Mouse (Mus musculus) CH12.LX (cell line): ENCODE measurements around the gene Fxyd3. TPM values are rescaled to one million over a fixed set of nuclear protein-coding genes. Genes with fewer than 3 reads are reported as not detected.
A peak's percentile ranks its signal among the peaks of the same experiment; 100 is the strongest.

Experiments used
- DNase-seq: peaks from one replicate; pipeline ENCODE4 v3.0.0-alpha.2; 2013; ENCODE audit errors: extremely low read depth
- H3K27ac ChIP-seq: 2 replicates; pipeline ENCODE4 v1.5.1; 2012; ENCODE audit warnings: low read depth, mild to moderate bottlenecking, control low read depth, moderate library complexity; ENCODE audit not compliant: insufficient read depth
- H3K27me3 ChIP-seq: replicated peaks from 2 replicates; pipeline ENCODE3; 2012; ENCODE audit warnings: inconsistent platforms
- H3K36me3 ChIP-seq, 2 experiments: replicated peaks in 1 of 2; 2 replicates each; pipeline versions ENCODE3 to v1.6.1; 2012; ENCODE audit warnings: inconsistent platforms in 1 of 2, low read length in 1 of 2, mild to moderate bottlenecking in 1 of 2, mixed read lengths in 1 of 2, moderate library complexity in 1 of 2; ENCODE audit not compliant: control insufficient read depth in 1 of 2, insufficient read depth in 1 of 2
- H3K4me1 ChIP-seq, 2 experiments: 2 replicates each; pipeline ENCODE4 v1.6.1; 2012; ENCODE audit warnings: inconsistent platforms in 1 of 2, moderate library complexity in 1 of 2; ENCODE audit not compliant: insufficient read depth in 2 of 2, control insufficient read depth in 1 of 2
- H3K4me2 ChIP-seq: 2 replicates; pipeline ENCODE4 v1.6.1; 2012; ENCODE audit warnings: low read depth, mild to moderate bottlenecking, control low read depth; ENCODE audit not compliant: poor library complexity, insufficient read depth, severe bottlenecking
- H3K4me3 ChIP-seq, 3 experiments: fragments of 150-350 bp in 1 of 3; sonication (generic) in 1 of 3; replicated peaks in 1 of 3; 2 replicates each; pipeline versions ENCODE3 to v1.5.1; 2011 to 2012; ENCODE audit warnings: low read depth in 2 of 3, low read length in 2 of 3, mild to moderate bottlenecking in 2 of 3, moderate library complexity in 2 of 3, control low read depth in 1 of 3, improper control_type of control experiment in 1 of 3, inconsistent platforms in 1 of 3, mixed read lengths in 1 of 3; ENCODE audit not compliant: poor library complexity in 1 of 3
- H3K79me2 ChIP-seq: replicated peaks from 2 replicates; pipeline ENCODE4 v1.6.1; 2012; ENCODE audit warnings: mild to moderate bottlenecking, moderate library complexity; ENCODE audit not compliant: control insufficient read depth, poor library complexity, insufficient read depth, severe bottlenecking; ENCODE audit errors: extremely low read depth
- H3K9ac ChIP-seq: 2 replicates; pipeline ENCODE4 v1.6.1; 2012; ENCODE audit warnings: low read depth, mild to moderate bottlenecking, control low read depth, moderate library complexity; ENCODE audit not compliant: insufficient read depth
- H3K9me3 ChIP-seq: replicated peaks from 2 replicates; pipeline ENCODE3; 2012; ENCODE audit warnings: low read length, inconsistent platforms, mixed read lengths
- CTCF ChIP-seq, 2 experiments: IDR thresholded peaks in 1 of 2; conservative IDR thresholded peaks in 1 of 2; 2 replicates each; pipeline ENCODE4 v1.5.1; 2011 to 2012; ENCODE audit warnings: low read depth in 2 of 2, low read length in 2 of 2, improper control_type of control experiment in 1 of 2, inconsistent platforms in 1 of 2, mild to moderate bottlenecking in 1 of 2, moderate library complexity in 1 of 2
- E2F4 ChIP-seq: IDR thresholded peaks from 2 replicates; pipeline ENCODE4 v1.6.1; 2011; ENCODE audit warnings: low read depth, low read length, improper control_type of control experiment; ENCODE audit not compliant: insufficient replicate concordance
- ELF1 ChIP-seq: IDR thresholded peaks from 2 replicates; pipeline ENCODE4 v1.6.1; 2014; ENCODE audit warnings: low read depth, mild to moderate bottlenecking, inconsistent platforms, low read length, improper control_type of control experiment
- GABPA ChIP-seq: IDR thresholded peaks from 2 replicates; pipeline ENCODE4 v1.6.1; 2012; ENCODE audit warnings: low read depth, low read length, improper control_type of control experiment, inconsistent platforms; ENCODE audit not compliant: insufficient replicate concordance
- JUND ChIP-seq: conservative IDR thresholded peaks from 2 replicates; pipeline ENCODE4 v1.6.1; 2011; ENCODE audit warnings: low read depth, low read length, improper control_type of control experiment
- MAX ChIP-seq: IDR thresholded peaks from 2 replicates; pipeline ENCODE4 v1.6.1; 2011; ENCODE audit warnings: low read length, improper control_type of control experiment
- NELFE ChIP-seq: IDR thresholded peaks from 2 replicates; pipeline ENCODE4 v1.6.1; 2011; ENCODE audit warnings: low read depth, low read length, improper control_type of control experiment
- POLR2A ChIP-seq: IDR thresholded peaks from 2 replicates; pipeline ENCODE4 v1.6.1; 2011; ENCODE audit warnings: low read depth, mild to moderate bottlenecking, improper control_type of control experiment, low read length
- POLR2AphosphoS2 ChIP-seq: IDR thresholded peaks from 2 replicates; pipeline ENCODE4 v1.6.1; 2011; ENCODE audit warnings: low read depth, low read length, improper control_type of control experiment
- RCOR1 ChIP-seq: conservative IDR thresholded peaks from 2 replicates; pipeline ENCODE4 v1.6.1; 2012; ENCODE audit warnings: low read depth, mild to moderate bottlenecking, inconsistent platforms, low read length, improper control_type of control experiment
- SIN3A ChIP-seq: IDR thresholded peaks from 2 replicates; pipeline ENCODE4 v1.6.1; 2012; ENCODE audit warnings: low read length, improper control_type of control experiment, inconsistent platforms
- SMC3 ChIP-seq: IDR thresholded peaks from 2 replicates; pipeline ENCODE4 v1.6.1; 2011; ENCODE audit warnings: low read depth, low read length, improper control_type of control experiment
- TBP ChIP-seq: conservative IDR thresholded peaks from 2 replicates; pipeline ENCODE4 v1.6.1; 2011; ENCODE audit warnings: low read depth, low read length, improper control_type of control experiment
- UBTF ChIP-seq: IDR thresholded peaks from 2 replicates; pipeline ENCODE4 v1.6.1; 2012; ENCODE audit warnings: low read depth, mild to moderate bottlenecking, inconsistent platforms, low read length, improper control_type of control experiment, moderate library complexity
- USF2 ChIP-seq: conservative IDR thresholded peaks from 2 replicates; pipeline ENCODE4 v1.6.1; 2011; ENCODE audit warnings: low read depth, low read length, improper control_type of control experiment
- ZNF384 ChIP-seq: IDR thresholded peaks from 2 replicates; pipeline ENCODE4 v1.6.1; 2012; ENCODE audit warnings: low read depth, low read length, improper control_type of control experiment, inconsistent platforms
- dilution Hi-C: fragments of 300-500 bp; cut with MboI; formaldehyde crosslinking; loops from 2 replicates; pipeline ENCODE4 v1.14.3; 2020; ENCODE audit warnings: low sequenced_read_pairs; ENCODE audit not compliant: extremely low pct_unique_long_range_greater_than_20kb, extremely low pct_ligation_motif_present
- in situ Hi-C: fragments of 300-500 bp; cut with MboI; formaldehyde crosslinking; loops from 3 replicates; pipeline ENCODE4 v1.14.3; 2019; ENCODE audit warnings: low sequenced_read_pairs, low pct_ligation_motif_present, low pct_unique_long_range_greater_than_20kb, mixed read lengths
- polyA plus RNA-seq: library from polyadenylated mRNA; unstranded; fragments of >175 nt; gene quantifications from 2 replicates; pipeline ENCODE4 v1.2.1, GENCODE M21; 2012; ENCODE audit warnings: low read depth; ENCODE audit not compliant: insufficient read length
- total RNA-seq, 2 experiments: library from RNA; depleted of rRNA; stranded (reverse); fragments of 300-350 nt in 1 of 2; fragments of >200 nt in 1 of 2; gene quantifications; 2 replicates each; pipeline ENCODE4 v1.2.3; 2012 to 2014

Fxyd3 gene
- total and polyA plus RNA-seq, 3 experiments, result not detected

DNA sequence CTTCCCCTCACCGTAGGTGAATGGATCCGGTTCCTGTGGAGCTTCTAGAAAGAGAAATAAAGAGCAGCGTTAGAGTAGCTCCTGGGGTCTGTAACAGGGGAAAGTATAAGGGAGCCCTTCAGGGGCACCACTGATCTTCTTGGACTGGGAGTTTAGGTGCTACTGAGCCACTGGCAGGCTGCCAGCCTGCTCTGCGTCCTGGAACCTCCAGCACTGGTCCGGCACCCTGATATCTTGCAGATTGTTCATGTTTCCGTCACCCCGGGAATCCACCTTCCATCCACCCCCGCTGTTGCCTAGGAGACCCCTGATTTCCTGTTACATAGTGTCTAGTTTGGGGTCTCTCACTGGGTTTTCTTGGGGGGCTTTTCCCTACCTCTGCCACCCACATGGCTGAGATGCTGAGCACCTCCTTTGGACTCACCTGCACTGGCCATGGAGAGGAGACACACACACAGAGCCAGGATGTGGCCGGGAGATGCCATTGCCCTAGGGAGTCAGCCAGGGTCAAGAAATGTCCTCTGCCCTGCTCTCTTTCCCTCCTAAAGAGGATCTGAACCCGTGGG lies 22.5 kb downstream of the Fxyd3 start:
- Histone ChIP-seq H3K27ac (no peak overlapping the region), H3K9me3 (no peaks in the 10 kb centered on the region), H3K4me2 (no peak overlapping the region), H3K9ac (no peak overlapping the region), H3K4me1 (peaks cover 13 to 25% of the 10 kb centered on the region in 2 experiments), H3K79me2 (no peaks in the 10 kb centered on the region), H3K36me3 (no peaks in the 10 kb centered on the region), H3K27me3 (peaks cover 74% of the 10 kb centered on the region), H3K4me3 (no peak overlapping the region)
- TF ChIP-seq USF2 (no peak), POLR2A (no peak), SIN3A (no peak), MAX (no peak), UBTF (no peak)
- dilution Hi-C loops, result no loop called here
- DNase-seq, result no peak
- in situ Hi-C loops, result no loop called here

DNA sequence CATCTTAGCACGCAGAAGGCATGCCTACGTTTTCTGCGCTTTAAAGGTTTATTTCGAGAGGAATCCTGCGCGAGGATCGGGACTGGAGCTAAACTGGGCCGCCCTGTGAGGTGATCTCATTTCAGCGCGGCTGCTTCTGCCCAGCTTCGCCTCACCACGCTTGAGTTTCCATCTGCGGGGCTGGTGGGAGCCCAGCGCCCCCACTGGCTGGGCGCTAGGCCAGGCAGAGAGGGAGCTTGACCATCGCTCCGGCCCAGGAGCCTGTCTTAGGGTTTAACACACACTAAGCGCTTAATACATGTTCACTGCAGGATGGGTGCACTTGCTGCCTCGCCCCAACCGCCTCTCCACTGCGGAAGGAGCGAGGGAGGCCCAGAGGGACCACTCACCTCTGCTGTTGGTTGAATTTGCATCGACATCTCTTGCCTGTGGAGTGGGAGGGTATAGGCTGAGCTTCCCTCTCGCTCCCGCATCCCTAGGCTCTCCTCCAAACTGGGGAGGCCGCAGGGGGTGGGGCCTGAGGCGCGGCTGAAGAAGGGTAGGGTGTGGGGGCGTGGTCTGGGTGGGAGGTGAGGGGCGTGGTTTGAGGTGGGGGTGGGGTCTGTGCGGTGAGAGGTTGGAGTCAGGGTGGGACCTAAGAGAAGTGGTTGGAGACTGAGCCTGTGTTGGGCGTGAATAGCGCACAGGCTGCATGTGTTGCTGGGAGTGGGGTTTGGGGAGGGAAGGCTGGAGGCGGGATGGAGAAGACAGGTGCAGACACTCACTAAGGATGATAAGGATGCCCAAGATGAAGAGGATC lies 23.7 kb downstream of the Fxyd3 start:
- no peak overlapping the region for H3K9ac ChIP-seq
- H3K4me1 ChIP-seq, result peaks cover 13 to 25% of the 10 kb centered on the region in 2 experiments
- no peak overlapping the region for H3K27ac ChIP-seq
- peak overlapping the region in 1 of 3 experiments; percentile 14 for H3K4me3 ChIP-seq
- H3K9me3 ChIP-seq, result no peaks in the 10 kb centered on the region
- peak; percentile 23 for DNase-seq
- no peaks in the 10 kb centered on the region for H3K79me2 ChIP-seq
- in situ Hi-C loops (no loop called here), dilution Hi-C loops (no loop called here)
- H3K36me3 ChIP-seq, result no peaks in the 10 kb centered on the region
- TF ChIP-seq SMC3 (no peak), CTCF (conservative IDR thresholded peaks at IDR 0.05 in 1 of 2, IDR thresholded peaks at IDR 0.05 in 1 of 2; ENCODE audit: low read depth in 2 of 2, low read length in 2 of 2) (peak in 1 of 2 experiments; percentile 42; a peak in 2 of 4 replicates), SIN3A (no peak), TBP (no peak)
- H3K4me2 ChIP-seq, result peak overlapping the region; percentile 31
- H3K27me3 ChIP-seq, result peaks cover 75% of the 10 kb centered on the region

DNA sequence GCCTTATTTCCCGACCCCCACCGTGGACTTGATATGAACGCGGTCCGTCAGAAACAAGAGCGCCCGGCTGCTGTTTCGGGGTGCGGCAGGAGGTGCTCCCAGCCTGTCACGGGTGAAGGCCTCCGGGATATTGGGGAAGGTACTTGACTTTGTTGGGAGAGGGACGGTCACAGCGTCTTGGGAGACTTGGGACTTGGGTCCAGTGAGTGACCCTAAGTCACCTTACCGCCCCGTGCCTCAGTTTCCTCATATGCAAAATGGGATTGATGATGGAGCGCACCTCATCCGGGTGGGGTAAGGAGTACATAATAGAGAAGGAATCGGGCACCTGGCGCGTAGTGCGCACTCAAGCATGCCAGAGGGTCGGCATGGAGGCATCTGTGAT lies 24.3 kb downstream of the Fxyd3 start:
- DNase-seq, result no peak
- Histone ChIP-seq H3K9ac (no peak overlapping the region), H3K4me1 (peaks cover 13 to 25% of the 10 kb centered on the region in 2 experiments), H3K79me2 (no peaks in the 10 kb centered on the region), H3K4me3 (no peak overlapping the region), H3K27ac (no peak overlapping the region), H3K9me3 (no peaks in the 10 kb centered on the region), H3K36me3 (no peaks in the 10 kb centered on the region), H3K27me3 (peaks cover 75% of the 10 kb centered on the region), H3K4me2 (peak overlapping the region; percentile 31)
- dilution Hi-C loops (no loop called here), in situ Hi-C loops (no loop called here)
- TF ChIP-seq SIN3A (no peak), NELFE (no peak), ELF1 (no peak), RCOR1 (no peak), ZNF384 (no peak), GABPA (no peak), UBTF (no peak), SMC3 (no peak), POLR2AphosphoS2 (no peak), JUND (no peak), E2F4 (no peak)
